Mouse (Mus musculus): ENCODE data around the gene Ppp6r1. TPM values are rescaled to one million over a fixed set of nuclear protein-coding genes. Genes with fewer than 3 reads are reported as not detected.
"Not testable (repeated sequence)": the region's sequence is repeated elsewhere in the genome, so short reads cannot be mapped to it uniquely, and the experiment has no call there.

Gene Ppp6r1
- polyA plus RNA-seq, 1 experiment, result 104 TPM

DNA sequence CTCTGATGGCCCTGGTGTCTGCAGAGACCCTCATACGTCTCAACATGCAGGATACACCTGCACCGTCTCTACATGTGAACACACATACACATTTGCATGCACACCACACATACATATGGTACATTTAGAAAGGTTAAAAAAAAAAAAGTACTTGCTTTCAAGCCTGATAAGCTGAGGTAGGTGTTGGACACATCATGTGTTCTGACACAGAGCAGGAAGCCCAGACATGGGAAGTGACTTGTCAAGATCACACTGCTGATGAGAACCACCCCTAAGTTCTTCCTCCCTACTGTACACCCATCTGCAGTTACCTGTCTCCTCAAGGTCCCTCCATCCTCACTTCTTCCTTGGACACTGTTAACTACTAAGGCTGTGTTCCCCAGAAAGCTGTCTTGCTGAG is 32.9 kb downstream of the Ppp6r1 start:
- no peak for DNase-seq (ENCODE audit: low read depth, low spot score)
- WGBS, result 79% methylated on average over 2 of the region's 2 CpGs

DNA sequence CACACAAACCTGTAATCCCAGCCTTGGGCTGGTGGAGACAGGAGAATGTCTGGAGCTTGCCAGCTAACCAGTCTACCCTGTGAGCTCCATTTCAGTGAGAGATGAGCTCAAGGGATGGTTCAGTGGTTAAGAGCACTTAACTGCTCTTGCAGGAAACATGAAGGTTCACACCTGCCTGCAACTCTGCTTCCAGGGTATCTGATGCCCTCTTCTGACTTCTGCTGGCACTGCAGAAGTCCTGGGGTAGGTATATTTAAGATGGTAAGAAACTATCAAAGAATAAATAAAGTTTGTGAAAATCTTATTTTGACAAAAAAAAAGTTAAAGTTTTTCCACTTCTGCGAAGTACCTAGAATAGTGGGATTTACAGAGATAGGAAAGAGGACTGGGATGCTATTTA is 34.5 kb downstream of the Ppp6r1 start:
- WGBS, result 48% methylated on average over 1 of the region's 1 CpGs
- DNase-seq (ENCODE audit: low read depth, low spot score), result no peak

DNA sequence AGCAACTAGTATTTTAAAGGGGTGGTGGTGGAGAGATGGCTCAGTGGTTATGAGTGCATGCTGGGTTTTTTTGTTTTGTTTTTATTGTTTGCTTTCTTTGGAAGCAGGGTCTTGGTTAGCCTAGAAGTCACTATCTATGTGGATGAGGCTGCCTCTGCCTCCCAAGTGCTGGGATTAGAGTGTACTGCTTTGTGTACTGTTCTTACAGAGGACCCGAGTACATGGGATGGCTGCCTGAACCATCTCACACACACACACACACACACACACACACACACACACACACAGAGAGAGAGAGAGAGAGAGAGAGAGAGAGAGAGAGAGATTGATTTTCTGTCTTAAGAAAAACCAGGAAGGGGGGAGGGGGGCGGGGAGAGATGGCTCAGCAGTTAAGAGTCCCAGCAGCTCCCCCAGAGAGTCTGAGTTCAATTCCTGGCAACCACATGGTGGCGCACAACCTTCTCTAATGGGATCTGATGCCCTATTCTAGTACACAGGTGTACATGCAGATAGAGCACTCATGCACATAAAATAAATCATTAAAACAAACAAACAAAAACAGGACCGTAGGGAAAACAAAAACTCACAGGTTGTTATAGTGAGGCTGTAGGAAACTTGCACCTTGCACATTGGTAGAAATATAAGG is 35.2 kb downstream of the Ppp6r1 start:
- WGBS, result 16% methylated on average over 4 of the region's 4 CpGs
- DNase-seq (ENCODE audit: low read depth, low spot score), result no peak

DNA sequence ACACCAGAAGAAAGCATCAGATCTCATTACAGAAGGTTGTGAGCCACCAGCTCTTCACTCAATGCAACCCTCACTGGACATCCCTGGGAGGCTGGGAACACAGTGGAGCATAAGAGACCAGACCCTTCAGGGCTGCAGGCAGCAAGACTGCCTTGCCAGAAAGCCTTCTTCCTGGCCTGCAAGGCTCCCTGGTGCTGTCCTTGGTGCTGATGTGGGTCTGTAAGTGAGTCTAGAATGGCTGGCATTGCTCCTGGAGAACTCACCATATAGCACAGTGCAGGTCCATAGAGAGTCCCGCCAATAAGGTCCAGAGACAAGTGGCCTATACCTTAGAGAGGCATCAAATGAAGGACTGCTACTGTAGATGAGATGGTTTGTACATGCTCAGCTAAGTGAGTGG is 38.8 kb downstream of the Ppp6r1 start:
- no peak for DNase-seq (ENCODE audit: low read depth, low spot score)
- WGBS, result 7% methylated on average over 1 of the region's 1 CpGs

DNA sequence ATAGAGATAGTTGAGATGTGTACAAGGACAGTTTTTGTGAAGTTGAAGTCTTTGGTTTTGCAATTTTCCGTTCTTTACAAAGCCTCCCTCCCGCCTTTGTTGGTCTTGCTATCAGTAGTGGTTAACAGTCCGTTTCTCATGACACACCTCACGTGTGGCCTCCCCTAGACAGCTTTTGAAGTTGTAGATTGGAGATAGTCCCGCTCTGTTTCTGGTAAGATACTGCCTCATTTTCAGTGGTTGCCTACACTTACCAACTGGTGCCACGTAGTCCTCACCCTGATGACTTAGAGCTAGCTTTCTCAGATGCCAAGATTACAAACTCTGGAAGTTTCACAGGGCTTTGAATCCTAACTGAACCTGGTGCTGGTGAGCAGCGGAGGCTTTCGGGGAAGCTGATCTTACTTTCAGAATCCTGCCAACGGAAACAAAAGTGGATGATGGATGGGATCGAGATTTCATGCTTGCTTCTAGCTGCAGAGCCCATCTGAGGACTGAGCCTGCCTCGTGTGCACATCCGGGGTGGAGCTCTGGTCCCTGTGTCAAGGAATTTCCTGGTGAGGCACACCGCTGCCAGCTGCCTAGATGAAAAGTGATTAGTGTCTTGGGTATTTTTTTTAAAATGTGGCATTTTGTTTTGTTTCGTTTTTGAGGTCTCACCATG is 44.9 kb downstream of the Ppp6r1 start:
- WGBS, result 65% methylated on average over 14 of the region's 14 CpGs
- DNase-seq (ENCODE audit: low read depth, low spot score), result no peak

DNA sequence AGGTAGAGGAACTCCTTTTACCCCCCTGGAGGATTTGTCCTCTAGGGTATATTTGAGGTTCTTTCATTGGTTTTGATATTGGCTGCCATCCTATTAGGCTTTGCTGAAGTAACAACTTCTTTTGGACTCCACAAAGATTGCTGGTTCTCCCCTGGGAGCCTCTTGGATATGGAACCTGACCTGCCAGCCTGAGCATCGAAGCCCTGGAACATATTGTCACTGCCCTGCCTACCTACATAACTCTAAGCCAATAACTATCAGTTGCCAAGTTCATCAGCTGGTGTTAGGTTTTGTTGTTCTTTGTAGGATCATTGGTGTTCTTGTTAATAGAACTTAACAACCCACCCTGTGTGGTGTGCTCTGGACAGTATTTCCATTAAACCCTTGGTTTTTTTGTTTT is 45.9 kb downstream of the Ppp6r1 start:
- 66% methylated on average over 1 of the region's 1 CpGs for WGBS
- DNase-seq (ENCODE audit: low read depth, low spot score), result no peak

DNA sequence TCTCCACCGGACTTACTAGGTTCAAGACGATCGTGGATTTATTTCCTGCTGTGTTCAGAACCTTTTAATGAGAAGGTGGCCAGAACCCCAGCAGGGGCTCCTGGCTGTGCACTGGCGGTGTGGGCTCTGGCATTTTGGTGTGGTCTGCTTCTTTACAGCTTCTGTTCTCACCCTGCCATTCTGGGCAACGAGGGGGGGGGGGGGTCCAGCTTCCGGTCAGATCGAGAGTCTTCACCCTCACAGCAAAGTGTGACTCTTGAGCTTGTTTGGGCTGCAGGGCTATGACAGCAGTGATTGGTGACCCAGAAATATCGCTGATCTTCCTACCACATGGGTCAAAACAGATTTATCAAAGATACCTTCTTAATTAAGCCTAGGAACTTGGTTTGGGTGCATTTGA is 46.4 kb downstream of the Ppp6r1 start:
- DNase-seq (ENCODE audit: low read depth, low spot score), result no peak
- WGBS, result 51% methylated on average over 8 of the region's 8 CpGs

DNA sequence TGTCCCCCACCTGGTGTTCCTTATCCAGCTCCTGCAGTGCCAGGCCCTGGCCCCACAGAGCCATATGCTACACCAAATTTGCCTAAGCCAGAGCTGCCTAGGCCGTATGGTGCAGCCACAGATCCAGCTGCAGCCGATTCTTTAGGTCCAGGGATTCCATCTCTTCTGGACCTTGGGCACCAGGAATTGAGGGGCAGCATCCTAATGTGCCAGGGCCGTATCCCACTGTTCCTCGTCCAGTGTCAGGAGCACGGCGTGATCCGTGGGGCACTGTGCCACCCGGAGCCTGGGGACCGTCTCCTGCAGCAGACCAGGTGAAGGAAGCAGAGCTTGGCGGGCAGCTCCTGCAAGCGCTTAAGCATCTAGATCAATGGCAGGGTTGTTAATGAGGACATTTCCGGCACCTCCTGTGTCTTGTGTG is 46.9 kb downstream of the Ppp6r1 start:
- WGBS, result 76% methylated on average over 12 of the region's 12 CpGs
- DNase-seq (ENCODE audit: low read depth, low spot score), result no peak

DNA sequence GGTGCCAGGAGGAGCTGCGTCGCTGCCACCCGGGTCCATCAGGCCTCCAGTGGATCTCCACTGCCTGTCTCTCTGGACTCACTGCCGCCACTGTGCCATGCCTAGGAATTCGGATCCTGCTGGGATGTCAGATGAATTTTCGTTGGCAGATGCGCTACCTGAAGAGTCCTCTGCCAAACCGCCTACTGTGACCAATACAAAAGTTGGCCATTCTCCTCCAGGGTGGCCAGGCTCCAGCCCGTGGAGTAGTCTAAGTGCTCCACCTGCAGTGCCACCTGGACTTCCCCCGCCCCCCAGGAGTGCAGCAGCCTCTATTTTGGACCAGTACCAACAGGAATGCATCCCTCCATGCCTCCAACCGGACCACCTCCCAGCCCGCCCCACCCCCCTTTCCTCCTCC is 47.3 kb downstream of the Ppp6r1 start:
- 83% methylated on average over 12 of the region's 12 CpGs for WGBS
- no peak for DNase-seq (ENCODE audit: low read depth, low spot score)

DNA sequence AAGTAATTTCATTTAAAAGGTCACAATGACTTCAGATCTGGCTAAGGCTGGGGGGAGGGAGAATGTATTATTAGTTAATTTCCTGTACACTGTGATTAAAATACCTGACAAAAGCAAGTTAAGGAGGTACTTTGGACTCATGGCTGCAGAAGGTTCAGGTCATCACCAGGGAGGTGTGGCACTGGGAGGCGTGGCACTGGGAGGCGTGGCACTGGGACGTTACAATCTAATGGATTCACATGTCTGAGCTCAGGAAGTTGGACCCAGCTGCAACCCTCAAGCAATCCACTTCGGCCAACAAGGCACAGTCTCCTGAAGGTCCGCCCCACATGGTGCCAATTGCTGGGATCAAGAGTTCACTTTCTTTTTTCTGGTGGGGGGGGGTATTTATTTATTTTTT is 50.8 kb downstream of the Ppp6r1 start:
- WGBS, result 35% methylated on average over 5 of the region's 5 CpGs
- DNase-seq (ENCODE audit: low read depth, low spot score), result no peak

DNA sequence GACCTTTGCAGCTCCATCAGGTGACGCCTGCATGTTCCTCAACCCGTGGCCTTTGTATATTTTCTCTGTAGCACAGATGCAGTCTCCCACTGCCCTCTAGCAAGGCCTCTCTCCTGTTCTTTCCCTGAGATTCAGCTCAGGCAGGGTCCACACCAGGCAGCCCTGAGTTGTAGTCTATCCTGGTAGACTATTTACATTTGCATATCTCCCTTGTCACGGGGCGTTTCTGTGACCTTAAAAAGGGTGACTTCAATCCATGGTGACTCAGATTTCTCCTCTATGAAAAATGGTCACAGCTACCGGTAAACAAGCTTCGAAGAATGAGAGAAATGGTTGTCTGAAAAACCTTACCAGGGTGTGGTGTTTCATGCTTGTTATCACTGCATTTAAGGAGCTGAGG is 54.9 kb downstream of the Ppp6r1 start, which contains the start of gene Ptprh:
Gene Ptprh, minus strand, starts transcription at position 169 of the 400 bp plus-strand sequence.
- WGBS, result 42% methylated on average over 6 of the region's 6 CpGs
- DNase-seq (ENCODE audit: low read depth, low spot score), result no peak

DNA sequence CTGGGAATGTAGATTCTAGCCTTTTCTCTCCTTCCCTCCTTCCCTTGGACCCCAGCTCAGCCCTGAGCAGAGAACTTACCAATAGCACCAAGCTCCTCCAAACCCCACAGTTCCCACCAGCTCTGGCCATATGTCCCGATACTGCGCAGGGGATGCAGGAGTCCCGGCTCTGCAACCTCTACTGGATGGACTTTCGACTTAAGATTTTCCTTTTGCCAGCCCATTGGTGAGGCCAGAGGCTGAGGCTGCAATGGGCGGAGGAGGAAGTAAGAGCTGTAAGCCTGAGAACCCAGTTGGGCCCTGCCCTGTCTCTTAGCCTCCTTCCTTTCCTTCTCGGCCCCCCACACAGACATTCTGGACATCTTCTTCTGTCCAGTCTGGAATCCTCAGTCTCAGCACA is 55.9 kb downstream of the Ppp6r1 start:
- 34% methylated on average over 6 of the region's 6 CpGs for WGBS
- DNase-seq (ENCODE audit: low read depth, low spot score), result no peak

DNA sequence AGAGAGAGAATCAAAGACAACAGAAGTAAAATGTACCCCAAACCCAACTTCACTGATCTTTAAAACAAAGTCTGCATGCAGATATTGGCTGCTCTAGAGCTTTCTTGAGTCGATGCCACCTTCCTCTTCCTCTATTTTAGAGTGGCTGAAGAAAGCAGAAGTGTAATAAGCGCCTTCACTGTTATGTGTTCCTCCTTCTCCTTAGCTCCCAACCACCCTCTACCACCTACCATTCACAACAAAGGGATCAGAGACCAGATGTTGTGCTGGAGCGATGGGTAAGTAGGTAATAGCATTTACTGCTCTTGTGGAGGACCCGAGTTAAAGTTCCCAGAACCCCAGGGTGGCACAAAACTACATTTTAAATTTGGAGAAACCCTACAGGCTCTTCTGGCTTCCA is 61.8 kb downstream of the Ppp6r1 start:
- WGBS, result 62% methylated on average over 4 of the region's 4 CpGs
- DNase-seq (ENCODE audit: low read depth, low spot score), result not testable (repeated sequence)

Other genes starting within 250 kb of the Ppp6r1 start
- gene Rdh13, start 213.4 kb downstream of the Ppp6r1 start, polyA plus RNA-seq (2012; rRNA removed), result 16.1 and 20.9 TPM in 2 replicates
- 0.81 and 1.7 TPM in 2 replicates for gene Eps8l1, start 198.3 kb downstream of the Ppp6r1 start, polyA plus RNA-seq (2012; rRNA removed)
- 42.8 and 51.7 TPM in 2 replicates for gene Ppp1r12c, start 157.3 kb downstream of the Ppp6r1 start, polyA plus RNA-seq (2012; rRNA removed)
- gene Tnnt1, start 142.6 kb downstream of the Ppp6r1 start, polyA plus RNA-seq (2012; rRNA removed), result 0.74 and 1.7 TPM in 2 replicates
- 1.5 and 1.9 TPM in 2 replicates for gene Tnni3, start 134.8 kb downstream of the Ppp6r1 start, polyA plus RNA-seq (2012; rRNA removed)
- 2.4 and 3.5 TPM in 2 replicates for gene Dnaaf3, start 126.6 kb downstream of the Ppp6r1 start, polyA plus RNA-seq (2012; rRNA removed)
- 4.5 and 5.3 TPM in 2 replicates for gene Syt5, start 111.5 kb downstream of the Ppp6r1 start, polyA plus RNA-seq (2012; rRNA removed)
- 85.7 and 191 TPM in 2 replicates for gene Ptprh, start 55.0 kb downstream of the Ppp6r1 start, polyA plus RNA-seq (2012; rRNA removed)
- gene Tmem86b, start 27.6 kb downstream of the Ppp6r1 start, polyA plus RNA-seq (2012; rRNA removed), result 72.9 and 162 TPM in 2 replicates
- 32.7 and 34.4 TPM in 2 replicates for gene Hspbp1, start 26.0 kb upstream of the Ppp6r1 start, polyA plus RNA-seq (2012; rRNA removed)
- 1.7 and 2.3 TPM in 2 replicates for gene Brsk1, start 31.6 kb upstream of the Ppp6r1 start, polyA plus RNA-seq (2012; rRNA removed)
- 84.0 and 118 TPM in 2 replicates for gene Tmem150b, start 66.2 kb upstream of the Ppp6r1 start, polyA plus RNA-seq (2012; rRNA removed)
- gene Kmt5c, start 81.1 kb upstream of the Ppp6r1 start, polyA plus RNA-seq (2012; rRNA removed), result 95.6 and 126 TPM in 2 replicates
- 45.0 and 50.2 TPM in 2 replicates for gene Cox6b2, start 94.1 kb upstream of the Ppp6r1 start, polyA plus RNA-seq (2012; rRNA removed)
- not detected in 2 replicates for gene Fam71e2, start 112.3 kb upstream of the Ppp6r1 start, polyA plus RNA-seq (2012; rRNA removed)
- 0.11 and 0.81 TPM in 2 replicates for gene Il11, start 123.8 kb upstream of the Ppp6r1 start, polyA plus RNA-seq (2012; rRNA removed)
- not detected in 2 replicates for gene Tmem190, start 123.9 kb upstream of the Ppp6r1 start, polyA plus RNA-seq (2012; rRNA removed)
- 81.4 and 90.8 TPM in 2 replicates for gene Tmem238, start 130.6 kb upstream of the Ppp6r1 start, polyA plus RNA-seq (2012; rRNA removed)
- gene Rpl28, start 133.9 kb upstream of the Ppp6r1 start, polyA plus RNA-seq (2012; rRNA removed), result 510 and 604 TPM in 2 replicates
- gene Ube2s, start 153.6 kb upstream of the Ppp6r1 start, polyA plus RNA-seq (2012; rRNA removed), result 348 and 501 TPM in 2 replicates
- 0.78 and 0.86 TPM in 2 replicates for gene Shisa7, start 185.7 kb upstream of the Ppp6r1 start, polyA plus RNA-seq (2012; rRNA removed)
- gene Isoc2b, start 211.2 kb upstream of the Ppp6r1 start, polyA plus RNA-seq (2012; rRNA removed), result 20.4 and 27.2 TPM in 2 replicates
- 14.7 and 16.2 TPM in 2 replicates for gene Isoc2a, start 218.1 kb upstream of the Ppp6r1 start, polyA plus RNA-seq (2012; rRNA removed)
- gene Gm36210, start 247.5 kb upstream of the Ppp6r1 start, polyA plus RNA-seq (2012; rRNA removed), result not detected in 2 replicates